18 mouse cellular contexts compared by ENCODE assay signal in genomic region chr12:77054700-77055099, GRCm38 (mm10).
"Had no signal": no experiment of that assay in that cellular context is flagged by ENCODE, and none has a peak within 500 bp of the region (broad histone marks: within the 10 kb centered on the region; RNA-seq: fewer than 3 reads in every experiment).

No protein-coding gene starts in this region.

- H3K9me3 ChIP-seq: midbrain, embryonic 10.5 days; midbrain, embryonic 12.5 days; neural tube, embryonic 13.5 days; neural tube, embryonic 15.5 days had no signal

- H3K4me3 ChIP-seq: midbrain, embryonic 10.5 days; midbrain, embryonic 12.5 days; myocyte; neural tube, embryonic 13.5 days; neural tube, embryonic 15.5 days had no signal

- H3K4me1 ChIP-seq: midbrain, embryonic 12.5 days; neural tube, embryonic 13.5 days; neural tube, embryonic 15.5 days had no signal

- DNase-seq: lung, adult 18-20 months; lung, embryonic 14.5 days; lung, postnatal 10 days; lung, postnatal 4 days; midbrain, embryonic 14.5 days; retina, postnatal 1 day; right cerebral cortex, adult 18-20 months; right cerebral cortex, postnatal 25 days; right cerebral cortex, postnatal 4 days; spleen, adult 18-20 months; thymus, adult 18-20 months; thymus, postnatal 14 days; thymus, postnatal 36 days had no signal

- H3K9ac ChIP-seq: lung, embryonic 14.5 days; midbrain, embryonic 12.5 days; neural tube, embryonic 13.5 days; neural tube, embryonic 15.5 days had no signal

- H3K4me2 ChIP-seq: lung, embryonic 14.5 days; midbrain, embryonic 12.5 days; neural tube, embryonic 13.5 days; neural tube, embryonic 15.5 days had no signal

- H3K27me3 ChIP-seq: midbrain, embryonic 12.5 days; neural tube, embryonic 13.5 days; neural tube, embryonic 15.5 days had no signal

- H3K36me3 ChIP-seq: midbrain, embryonic 10.5 days; midbrain, embryonic 12.5 days; neural tube, embryonic 13.5 days; neural tube, embryonic 15.5 days had no signal

- H3K27ac ChIP-seq: midbrain, embryonic 10.5 days; midbrain, embryonic 12.5 days; neural tube, embryonic 13.5 days; neural tube, embryonic 15.5 days had no signal
